Mouse (Mus musculus): ENCODE data around the gene Nrros.

DNA sequence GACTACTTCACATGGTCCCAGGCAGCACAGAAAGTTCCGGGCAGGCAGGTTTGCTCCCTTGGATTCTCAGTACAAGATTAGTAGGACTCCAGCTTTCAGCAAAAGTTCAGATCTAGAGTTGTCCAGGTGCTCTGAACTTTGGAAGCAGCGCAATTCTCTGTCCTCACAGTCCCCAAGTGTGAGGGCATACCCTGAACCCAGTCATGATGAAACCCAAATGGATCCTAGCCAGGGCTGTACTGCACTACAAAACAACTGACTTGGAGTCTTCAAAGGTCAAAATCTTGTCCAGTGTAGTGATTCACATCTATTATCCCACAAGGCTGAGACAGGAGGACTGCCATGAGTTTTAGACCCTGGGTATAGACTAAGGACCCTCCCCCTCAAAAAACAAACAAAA, 8.0 kb downstream of the Nrros start:
- TF ChIP-seq POLR2A (IDR thresholded peaks at IDR 0.05; ENCODE audit: borderline replicate concordance, control insufficient read depth, low read depth, low read length): no peak
- TF ChIP-seq CTCF (IDR thresholded peaks at IDR 0.05; ENCODE audit: control insufficient read depth, insufficient read depth, low read length): no peak

Measured in bone marrow, adult 2 months (tissue).